Mouse (Mus musculus) R1 (cell line): Measurements from ENCODE around the gene Pcgf1.
A peak's percentile ranks its signal among the peaks of the same experiment; 100 is the strongest.

Experiments used
- DNase-seq: peaks from one replicate; pipeline ENCODE4 v3.0.0-alpha.2; 2018; ENCODE audit warnings: low read depth, low spot score

Gene Pcgf1

GRCm38 (mm10) chr6:83122961-83123360, 45.3 kb downstream of the Pcgf1 start:
- no peak for DNase-seq

DNA sequence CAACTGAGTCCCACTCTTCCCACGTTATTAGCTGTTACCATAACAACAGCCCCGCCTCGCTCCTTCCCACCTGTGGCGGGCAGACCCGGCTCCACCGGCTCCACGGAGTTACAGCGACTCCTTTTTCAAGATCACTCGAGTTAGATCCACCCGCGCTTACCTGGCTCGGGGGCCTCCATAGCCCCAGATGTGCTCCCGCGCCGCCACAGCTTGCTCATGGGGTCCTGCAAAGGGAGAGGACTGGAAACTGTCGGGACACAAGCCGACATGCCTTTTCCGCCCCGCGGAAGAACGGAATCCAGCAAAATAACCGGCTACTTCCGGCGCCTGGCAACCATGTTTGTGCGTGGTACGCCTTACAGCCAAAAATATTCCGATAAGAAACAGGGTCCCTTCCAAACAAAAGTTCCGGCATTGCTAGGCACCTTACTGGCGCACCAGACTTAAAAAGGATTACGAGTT, 47.2 kb downstream of the Pcgf1 start:
- DNase-seq = peak; percentile 97

DNA sequence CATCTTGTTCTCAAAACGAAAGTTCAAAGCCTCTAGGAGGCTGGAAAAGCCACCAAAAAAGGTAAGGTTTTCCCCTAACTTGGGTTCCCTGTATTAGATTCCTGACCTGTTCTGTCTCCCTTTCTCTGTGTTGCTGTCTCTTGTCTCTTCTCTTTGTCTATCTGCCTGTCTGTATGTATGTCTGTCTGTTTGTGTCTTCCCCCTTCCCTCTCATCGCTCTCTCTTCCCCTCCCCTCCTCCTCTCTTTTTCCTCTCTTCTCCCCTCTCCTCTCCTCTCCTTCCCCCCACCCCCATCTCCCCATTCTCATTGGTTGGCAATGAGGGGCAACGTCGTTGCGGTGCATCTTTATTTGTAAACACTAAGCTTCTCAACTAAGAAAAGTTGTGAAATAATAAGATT, 47.7 kb downstream of the Pcgf1 start, which contains the start of gene Ino80b:
Gene Ino80b (minus strand): TSS at position 101 of the 400 bp plus-strand sequence.
- no peak for DNase-seq

GRCm38 (mm10) chr6:83127419-83127818, 49.8 kb downstream of the Pcgf1 start:
- peak; percentile 53 for DNase-seq
